Mouse (Mus musculus) E14TG2a.4 (cell line): Measurements from ENCODE around the gene Rasgef1a.

Experiments used
- CTCF ChIP-seq: conservative IDR thresholded peaks from 2 replicates; pipeline ENCODE4 v1.5.1; 2014; ENCODE audit warnings: low read length
- NANOG ChIP-seq: IDR thresholded peaks from 2 replicates; pipeline ENCODE4 v1.6.1; 2014; ENCODE audit warnings: borderline replicate concordance, low read length, mixed read lengths
- POU5F1 ChIP-seq: IDR thresholded peaks from 2 replicates; pipeline ENCODE4 v1.6.1; 2014; ENCODE audit warnings: low read length, borderline replicate concordance

DNA sequence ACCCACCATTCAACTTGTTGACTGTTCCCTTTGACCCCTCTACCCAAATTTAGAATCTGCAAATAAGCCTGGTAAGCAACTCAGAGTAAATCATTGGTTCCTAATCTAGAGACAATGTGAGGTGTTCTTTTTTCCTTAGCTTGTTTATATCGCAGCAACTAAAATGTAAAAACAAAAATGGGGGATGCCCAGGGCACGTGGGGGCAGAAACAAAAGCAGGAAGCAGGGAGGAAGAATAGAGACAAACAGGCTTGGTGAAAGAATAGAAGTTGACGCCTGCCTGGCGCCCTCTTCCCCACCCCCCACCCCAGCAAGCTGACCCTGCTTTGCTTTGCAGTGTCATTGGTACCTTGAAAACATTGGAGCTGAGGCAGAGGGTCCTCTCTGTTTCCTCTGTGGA is 33.9 kb downstream of the Rasgef1a start:
- TF ChIP-seq CTCF = no peak
- no peak for TF ChIP-seq POU5F1
- no peak for TF ChIP-seq NANOG
